Mouse (Mus musculus): ENCODE data around the gene Smad6.

Smad6 gene

GRCm38 (mm10) chr9:63981912-63982311 lies 39.9 kb downstream of the Smad6 start:
- DNase-seq (ENCODE audit: low read depth, low spot score) = no peak
- Histone ChIP-seq H3K27me3 (ENCODE audit: control insufficient read depth, insufficient read depth, low read length, poor library complexity, severe bottlenecking) (no peaks in the 10 kb centered on the region), H3K36me3 (ENCODE audit: control insufficient read depth, insufficient read depth, low read length, poor library complexity, severe bottlenecking) (no peaks in the 10 kb centered on the region)

GRCm38 (mm10) chr9:63981371-63981770 lies 40.5 kb downstream of the Smad6 start:
- Histone ChIP-seq H3K36me3 (ENCODE audit: control insufficient read depth, insufficient read depth, low read length, poor library complexity, severe bottlenecking) (no peaks in the 10 kb centered on the region), H3K27me3 (ENCODE audit: control insufficient read depth, insufficient read depth, low read length, poor library complexity, severe bottlenecking) (no peaks in the 10 kb centered on the region)
- no peak for DNase-seq (ENCODE audit: low read depth, low spot score)

- no peak for DNase-seq (ENCODE audit: low read depth, low spot score)
- no peaks in the 10 kb centered on the region for H3K27me3 ChIP-seq (ENCODE audit: control insufficient read depth, insufficient read depth, low read length, poor library complexity, severe bottlenecking)
- no peaks in the 10 kb centered on the region for H3K36me3 ChIP-seq (ENCODE audit: control insufficient read depth, insufficient read depth, low read length, poor library complexity, severe bottlenecking)
These were observed 41.4 kb downstream of the Smad6 start for GRCm38 (mm10) chr9:63980179-63981086.

- Histone ChIP-seq H3K27me3 (ENCODE audit: control insufficient read depth, insufficient read depth, low read length, poor library complexity, severe bottlenecking) (no peaks in the 10 kb centered on the region), H3K36me3 (ENCODE audit: control insufficient read depth, insufficient read depth, low read length, poor library complexity, severe bottlenecking) (no peaks in the 10 kb centered on the region)
- no peak for DNase-seq (ENCODE audit: low read depth, low spot score)
These were observed 42.6 kb downstream of the Smad6 start for GRCm38 (mm10) chr9:63979275-63979674.

- Histone ChIP-seq H3K36me3 (ENCODE audit: control insufficient read depth, insufficient read depth, low read length, poor library complexity, severe bottlenecking) (no peaks in the 10 kb centered on the region), H3K27me3 (ENCODE audit: control insufficient read depth, insufficient read depth, low read length, poor library complexity, severe bottlenecking) (no peaks in the 10 kb centered on the region)
- DNase-seq (ENCODE audit: low read depth, low spot score) = no peak
These were observed 43.2 kb downstream of the Smad6 start for GRCm38 (mm10) chr9:63978682-63979081.

- no peaks in the 10 kb centered on the region for H3K27me3 ChIP-seq (ENCODE audit: control insufficient read depth, insufficient read depth, low read length, poor library complexity, severe bottlenecking)
- H3K36me3 ChIP-seq (ENCODE audit: control insufficient read depth, insufficient read depth, low read length, poor library complexity, severe bottlenecking) = no peaks in the 10 kb centered on the region
- DNase-seq (ENCODE audit: low read depth, low spot score) = no peak
These were observed 45.9 kb downstream of the Smad6 start for GRCm38 (mm10) chr9:63975996-63976395.

GRCm38 (mm10) chr9:63974258-63975023 lies 47.4 kb downstream of the Smad6 start:
- DNase-seq (ENCODE audit: low read depth, low spot score) = no peak

GRCm38 (mm10) chr9:63973662-63974190 lies 48.1 kb downstream of the Smad6 start:
- Histone ChIP-seq H3K36me3 (ENCODE audit: control insufficient read depth, insufficient read depth, low read length, poor library complexity, severe bottlenecking) (no peaks in the 10 kb centered on the region), H3K27me3 (ENCODE audit: control insufficient read depth, insufficient read depth, low read length, poor library complexity, severe bottlenecking) (no peaks in the 10 kb centered on the region)
- DNase-seq (ENCODE audit: low read depth, low spot score) = no peak

More at GRCm38 (mm10) chr9:63974258-63975023, 47.4 kb downstream of the Smad6 start:
- Histone ChIP-seq H3K27me3 (ENCODE audit: control insufficient read depth, insufficient read depth, low read length, poor library complexity, severe bottlenecking) (no peaks in the 10 kb centered on the region), H3K36me3 (ENCODE audit: control insufficient read depth, insufficient read depth, low read length, poor library complexity, severe bottlenecking) (no peaks in the 10 kb centered on the region)

- H3K36me3 ChIP-seq (ENCODE audit: control insufficient read depth, insufficient read depth, low read length, poor library complexity, severe bottlenecking) = no peaks in the 10 kb centered on the region
- DNase-seq (ENCODE audit: low read depth, low spot score) = no peak
- no peaks in the 10 kb centered on the region for H3K27me3 ChIP-seq (ENCODE audit: control insufficient read depth, insufficient read depth, low read length, poor library complexity, severe bottlenecking)
These were observed 49.1 kb downstream of the Smad6 start for GRCm38 (mm10) chr9:63972576-63973290.

- no peaks in the 10 kb centered on the region for H3K36me3 ChIP-seq (ENCODE audit: control insufficient read depth, insufficient read depth, low read length, poor library complexity, severe bottlenecking)
- no peaks in the 10 kb centered on the region for H3K27me3 ChIP-seq (ENCODE audit: control insufficient read depth, insufficient read depth, low read length, poor library complexity, severe bottlenecking)
- no peak for DNase-seq (ENCODE audit: low read depth, low spot score)
These were observed 50.3 kb downstream of the Smad6 start for GRCm38 (mm10) chr9:63971557-63971956.

GRCm38 (mm10) chr9:63970836-63971235 lies 51.0 kb downstream of the Smad6 start:
- H3K36me3 ChIP-seq (ENCODE audit: control insufficient read depth, insufficient read depth, low read length, poor library complexity, severe bottlenecking) = no peaks in the 10 kb centered on the region
- H3K27me3 ChIP-seq (ENCODE audit: control insufficient read depth, insufficient read depth, low read length, poor library complexity, severe bottlenecking) = no peaks in the 10 kb centered on the region
- DNase-seq (ENCODE audit: low read depth, low spot score) = no peak

GRCm38 (mm10) chr9:63970388-63970787 lies 51.5 kb downstream of the Smad6 start:
- Histone ChIP-seq H3K27me3 (ENCODE audit: control insufficient read depth, insufficient read depth, low read length, poor library complexity, severe bottlenecking) (no peaks in the 10 kb centered on the region), H3K36me3 (ENCODE audit: control insufficient read depth, insufficient read depth, low read length, poor library complexity, severe bottlenecking) (no peaks in the 10 kb centered on the region)
- DNase-seq (ENCODE audit: low read depth, low spot score) = no peak

GRCm38 (mm10) chr9:63969467-63969866 lies 52.4 kb downstream of the Smad6 start:
- H3K27me3 ChIP-seq (ENCODE audit: control insufficient read depth, insufficient read depth, low read length, poor library complexity, severe bottlenecking) = no peaks in the 10 kb centered on the region
- no peaks in the 10 kb centered on the region for H3K36me3 ChIP-seq (ENCODE audit: control insufficient read depth, insufficient read depth, low read length, poor library complexity, severe bottlenecking)
- DNase-seq (ENCODE audit: low read depth, low spot score) = no peak

- H3K36me3 ChIP-seq (ENCODE audit: control insufficient read depth, insufficient read depth, low read length, poor library complexity, severe bottlenecking) = no peaks in the 10 kb centered on the region
- H3K27me3 ChIP-seq (ENCODE audit: control insufficient read depth, insufficient read depth, low read length, poor library complexity, severe bottlenecking) = no peaks in the 10 kb centered on the region
- no peak for DNase-seq (ENCODE audit: low read depth, low spot score)
These were observed 53.3 kb downstream of the Smad6 start for GRCm38 (mm10) chr9:63968592-63968991.

Data from splenic B cell, adult 2 months (primary cell).